Mouse (Mus musculus) neural tube, embryonic 12.5 days (tissue): ENCODE results near the gene Kcnk6. TPM values are rescaled to one million over a fixed set of nuclear protein-coding genes. Genes with fewer than 3 reads are reported as not detected.
"Not testable (repeated sequence)": the region's sequence is repeated elsewhere in the genome, so short reads cannot be mapped to it uniquely, and the experiment has no call there.

Source experiments
- ATAC-seq: fragments of 200-750 bp; cut with Nextera tagmentation; 2 replicates; pipeline ENCODE4 v1.8.0; 2017; ENCODE audit warnings: low read depth, mild to moderate bottlenecking, moderate TSS enrichment, moderate library complexity; ENCODE audit not compliant: low FRiP score
- H3K27ac ChIP-seq: fragments of 300-500 bp; sonication (generic); 2 replicates; pipeline ENCODE4 v1.5.1; 2016
- H3K27me3 ChIP-seq: fragments of 300-500 bp; sonication (generic); replicated peaks from 2 replicates; pipeline ENCODE4 v1.6.1; 2016; ENCODE audit warnings: mild to moderate bottlenecking
- H3K36me3 ChIP-seq: fragments of 300-500 bp; sonication (generic); 2 replicates; pipeline ENCODE4 v1.6.1; 2016; ENCODE audit warnings: mild to moderate bottlenecking
- H3K4me1 ChIP-seq: fragments of 300-500 bp; sonication (generic); 2 replicates; pipeline ENCODE4 v1.6.1; 2016
- H3K4me2 ChIP-seq: fragments of 300-500 bp; sonication (generic); replicated peaks from 2 replicates; pipeline ENCODE4 v1.6.1; 2016; ENCODE audit warnings: mild to moderate bottlenecking
- H3K4me3 ChIP-seq: fragments of 300-500 bp; sonication (generic); 2 replicates; pipeline ENCODE4 v1.5.1; 2016
- H3K9ac ChIP-seq: fragments of 300-500 bp; sonication (generic); 2 replicates; pipeline ENCODE4 v1.6.1; 2016; ENCODE audit warnings: mild to moderate bottlenecking
- H3K9me3 ChIP-seq: fragments of 300-500 bp; sonication (generic); 2 replicates; pipeline ENCODE4 v1.6.1; 2016; ENCODE audit warnings: mild to moderate bottlenecking
- WGBS: fragments of 180-500 bp; shearing (Covaris S2); methylation state at CpG from one replicate; pipeline ENCODE4 v1.1.7; 2016; 5-methylcytosine and 5-hydroxymethylcytosine counted together
- polyA plus RNA-seq: library from polyadenylated mRNA; unstranded; fragments of >200 nt; fragmentation: Nextera tagmentation; extraction: Ambion mirVana; gene quantifications from 2 replicates; pipeline ENCODE4 v1.2.1, GENCODE M21; 2016

The Kcnk6 gene
- polyA plus RNA-seq, 1 experiment from 2014 or later, result 0.39 TPM

DNA sequence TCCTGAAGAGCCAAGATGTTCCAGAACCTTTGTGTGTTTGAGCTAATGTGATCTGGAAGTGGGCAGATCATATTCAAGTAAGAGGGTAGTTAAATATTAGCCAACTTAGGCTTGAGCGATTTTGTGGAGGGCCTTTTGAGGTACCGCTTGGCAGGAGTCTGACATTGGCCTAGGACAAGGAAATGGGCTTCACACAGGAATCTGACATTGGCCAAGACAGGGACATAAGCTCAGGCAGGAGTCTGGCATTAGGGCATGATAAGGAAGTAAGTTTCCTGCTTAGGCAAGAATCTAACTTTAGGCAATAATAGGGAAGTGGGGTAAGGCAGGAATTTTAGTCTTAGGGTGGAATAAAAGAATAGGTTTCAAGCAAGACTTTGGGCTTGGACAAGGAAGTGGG is 18.1 kb downstream of the Kcnk6 start:
- Histone ChIP-seq H3K4me1 (0 out of 2 replicates have a peak, but pooled peaks cover 6% of the 10 kb centered on the region), H3K9me3 (no peaks in the 10 kb centered on the region), H3K9ac (no peak overlapping the region), H3K27ac (no peak overlapping the region), H3K4me2 (peak overlapping the region; percentile 56; the same call in 1 of the 2 replicates), H3K4me3 (no peak overlapping the region), H3K36me3 (no peaks in the 10 kb centered on the region), H3K27me3 (peaks cover 14% of the 10 kb centered on the region)
- ATAC-seq, result no peak
- WGBS, result 47% methylated on average over 2 of the region's 2 CpGs

DNA sequence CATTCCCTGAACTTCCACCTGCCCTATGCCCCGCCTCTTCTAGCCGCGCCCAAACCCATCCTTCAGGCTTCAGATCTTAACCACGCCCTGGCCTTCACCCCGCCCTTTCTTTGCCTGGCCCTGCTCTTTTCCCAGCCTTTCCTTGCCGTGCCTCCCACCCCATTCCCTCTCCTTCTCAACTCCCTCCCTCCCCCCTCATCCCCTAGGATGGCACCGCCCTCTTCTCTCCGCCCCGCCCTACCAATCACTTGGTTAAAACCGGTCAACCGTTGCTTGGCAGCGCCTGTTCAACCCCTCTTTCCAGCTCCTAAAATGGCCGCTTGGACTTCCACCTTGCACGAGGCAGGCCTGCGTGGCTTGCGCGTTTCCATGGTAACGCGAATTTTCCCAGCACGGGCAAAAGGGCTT is 18.6 kb downstream of the Kcnk6 start, which contains the start of gene Catsperg1:
TSS of gene Catsperg1 (minus strand) at position 361 of the 408 bp plus-strand sequence.
- ATAC-seq, result peak; percentile 76
- Histone ChIP-seq H3K4me3 (no peak within 1 kb of the TSS), H3K4me2 (peak within 1 kb of the TSS; percentile 56), H3K36me3 (no peaks in the 10 kb centered on the region), H3K4me1 (0 out of 2 replicates have a peak, but pooled peaks cover 6% of the 10 kb centered on the region), H3K27me3 (peaks cover 14% of the 10 kb centered on the region), H3K9ac (no peak within 1 kb of the TSS), H3K27ac (no peak within 1 kb of the TSS), H3K9me3 (no peaks in the 10 kb centered on the region)
- 2% methylated on average over 20 of the region's 20 CpGs for WGBS

DNA sequence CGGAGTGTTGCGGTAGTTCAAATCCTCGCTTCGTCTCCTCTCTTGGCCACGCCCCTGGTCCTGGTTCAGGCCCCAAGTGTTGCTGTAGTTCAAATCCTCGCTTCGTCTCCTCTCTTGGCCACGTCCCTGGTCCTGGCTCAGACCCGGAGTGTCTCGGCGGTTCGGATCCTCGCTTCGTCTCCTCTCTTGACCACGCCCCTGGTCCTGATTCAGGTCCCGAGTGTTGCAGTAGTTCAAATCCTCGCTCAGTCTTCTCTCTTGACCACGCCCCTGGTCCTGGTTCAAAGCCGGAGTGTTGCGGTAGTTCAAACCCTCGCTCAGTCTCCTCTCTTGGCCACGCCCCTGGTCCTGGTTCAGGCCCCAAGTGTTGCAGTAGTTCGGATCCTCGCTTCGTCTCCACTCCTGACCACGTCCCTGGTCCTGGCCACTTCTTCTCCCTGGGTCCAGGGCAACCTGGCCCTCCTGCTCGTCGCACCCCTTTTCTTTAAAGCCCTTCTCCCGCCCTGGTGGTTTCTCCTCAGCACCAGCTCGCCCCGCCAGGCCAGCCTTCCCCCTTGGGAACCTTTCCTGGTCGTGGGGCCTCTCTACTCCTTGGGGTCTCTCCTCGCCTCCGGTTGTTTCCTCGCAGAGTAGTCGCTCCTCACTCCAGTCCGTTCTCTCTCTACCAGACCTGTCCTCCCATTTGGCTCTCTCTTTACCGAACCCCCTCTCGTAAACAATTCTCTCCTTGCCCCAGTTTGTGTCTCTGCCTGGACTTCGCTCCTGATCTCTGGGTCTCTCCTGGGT is 19.3 kb downstream of the Kcnk6 start:
- 12% methylated on average over 40 of the region's 40 CpGs for WGBS
- H3K27ac ChIP-seq, H3K4me3 ChIP-seq, H3K9me3 ChIP-seq, H3K36me3 ChIP-seq, H3K9ac ChIP-seq, H3K4me1 ChIP-seq: not testable (repeated sequence)
- peak overlapping the region; percentile 56 for H3K4me2 ChIP-seq
- peak; percentile 11; the same call in 1 of the 2 replicates for ATAC-seq
- peaks cover 14% of the 10 kb centered on the region for H3K27me3 ChIP-seq

DNA sequence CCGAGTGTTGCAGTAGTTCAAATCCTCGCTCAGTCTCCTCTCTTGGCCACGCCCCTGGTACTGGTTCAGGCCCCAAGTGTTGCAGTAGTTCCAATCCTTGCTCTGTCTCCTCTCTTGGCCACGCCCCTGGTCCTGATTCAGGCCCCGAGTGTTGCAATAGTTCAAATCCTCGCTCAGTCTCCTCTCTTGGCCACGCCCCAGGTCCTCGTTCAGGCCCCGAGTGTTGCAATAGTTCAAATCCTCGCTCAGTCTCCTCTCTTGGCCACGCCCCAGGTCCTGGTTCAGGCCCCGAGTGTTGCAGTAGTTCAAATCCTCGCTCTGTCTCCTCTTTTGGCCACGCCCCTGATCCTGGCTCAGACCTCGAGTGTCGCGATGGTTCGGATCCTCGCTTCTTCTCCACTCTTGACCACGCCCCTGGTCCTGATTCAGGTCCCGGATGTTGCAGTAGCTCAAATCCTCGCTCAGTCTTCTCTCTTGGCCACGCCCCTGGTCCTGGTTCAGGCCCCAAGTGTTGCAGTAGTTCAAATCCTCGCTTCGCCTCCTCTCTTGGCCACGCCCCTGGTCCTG is 20.0 kb downstream of the Kcnk6 start:
- no peaks in the 10 kb centered on the region for H3K36me3 ChIP-seq
- 0 out of 2 replicates have a peak, but pooled peaks cover 6% of the 10 kb centered on the region for H3K4me1 ChIP-seq
- peak overlapping the region; percentile 56 for H3K4me2 ChIP-seq
- no peak overlapping the region for H3K4me3 ChIP-seq
- H3K9ac ChIP-seq, result no peak overlapping the region
- H3K9me3 ChIP-seq, result no peaks in the 10 kb centered on the region
- no peak overlapping the region for H3K27ac ChIP-seq
- H3K27me3 ChIP-seq, result peaks cover 14% of the 10 kb centered on the region
- no peak for ATAC-seq
- WGBS, result 9% methylated on average over 26 of the region's 26 CpGs

DNA sequence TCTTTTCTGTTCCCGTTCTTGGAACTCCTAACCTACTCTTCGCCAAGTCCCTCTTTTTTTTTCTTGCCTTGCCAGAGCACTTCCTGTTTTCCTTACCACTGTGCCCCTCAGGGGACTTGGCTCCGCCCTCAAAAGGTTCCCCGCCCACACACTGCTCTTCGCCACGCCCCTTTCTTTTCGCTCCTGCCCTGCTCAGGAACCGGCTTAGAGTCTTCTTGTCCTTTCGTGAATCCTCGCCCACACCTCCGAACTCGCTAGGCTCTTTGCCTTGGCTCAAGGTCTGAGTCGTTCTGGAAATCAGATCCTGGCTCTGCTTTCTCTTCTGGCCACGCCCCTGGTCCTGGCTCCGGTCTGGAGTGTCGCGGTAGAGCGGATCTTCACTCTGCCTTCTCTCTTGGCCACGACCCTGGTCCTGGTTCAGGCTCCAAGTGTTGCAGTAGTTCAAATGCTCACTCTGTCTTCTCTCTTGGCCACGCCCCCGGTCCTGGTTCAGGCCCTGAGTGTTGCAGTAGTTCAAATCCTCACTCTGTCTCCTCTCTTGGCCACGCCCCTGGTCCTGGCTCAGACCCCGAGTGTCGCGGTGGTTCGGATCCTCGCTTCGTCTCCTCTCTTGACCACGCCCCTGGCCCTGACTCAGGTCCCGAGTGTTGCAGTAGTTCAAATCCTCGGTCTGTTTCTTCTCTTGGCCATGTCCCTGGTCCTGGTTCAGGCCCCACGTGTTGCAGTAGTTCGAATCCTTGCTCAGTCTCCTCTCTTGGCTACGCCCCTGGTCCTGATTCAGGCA is 20.7 kb downstream of the Kcnk6 start:
- Histone ChIP-seq H3K4me3 (peak overlapping the region; percentile 26), H3K4me2 (peak overlapping the region; percentile 54), H3K27ac (no peak overlapping the region), H3K9ac (no peak overlapping the region), H3K9me3 (no peaks in the 10 kb centered on the region), H3K36me3 (no peaks in the 10 kb centered on the region), H3K27me3 (peaks cover 14% of the 10 kb centered on the region), H3K4me1 (0 out of 2 replicates have a peak, but pooled peaks cover 6% of the 10 kb centered on the region)
- no peak; the same call in 1 of the 2 replicates for ATAC-seq
- WGBS, result 5% methylated on average over 34 of the region's 34 CpGs

DNA sequence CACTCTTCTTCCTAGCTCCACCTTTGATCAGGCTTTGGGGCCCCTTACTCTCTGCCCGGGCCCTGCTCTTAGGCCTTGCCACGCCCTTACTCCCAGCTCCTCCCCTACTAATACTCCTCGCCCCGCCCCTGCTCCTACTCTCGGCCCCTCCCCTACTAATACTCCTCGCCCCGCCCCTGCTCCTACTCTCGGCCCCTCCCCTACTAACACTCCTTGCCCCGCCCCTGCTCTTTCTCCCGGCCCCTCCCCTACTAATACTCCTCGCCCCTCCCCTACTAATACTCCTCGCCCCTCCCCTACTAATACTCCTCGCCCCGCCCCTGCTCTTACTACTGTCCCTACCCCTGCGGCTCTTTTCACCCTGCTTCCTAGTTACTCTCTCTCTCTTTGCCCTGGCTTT is 21.3 kb downstream of the Kcnk6 start:
- 26% methylated on average over 15 of the region's 15 CpGs for WGBS
- not testable (repeated sequence) for H3K27ac ChIP-seq, H3K9ac ChIP-seq, H3K4me1 ChIP-seq, ATAC-seq, H3K36me3 ChIP-seq, H3K9me3 ChIP-seq
- H3K4me2 ChIP-seq, result peak overlapping the region; percentile 54
- peaks cover 14% of the 10 kb centered on the region for H3K27me3 ChIP-seq
- peak overlapping the region; percentile 26; the same call in 1 of the 2 replicates for H3K4me3 ChIP-seq

DNA sequence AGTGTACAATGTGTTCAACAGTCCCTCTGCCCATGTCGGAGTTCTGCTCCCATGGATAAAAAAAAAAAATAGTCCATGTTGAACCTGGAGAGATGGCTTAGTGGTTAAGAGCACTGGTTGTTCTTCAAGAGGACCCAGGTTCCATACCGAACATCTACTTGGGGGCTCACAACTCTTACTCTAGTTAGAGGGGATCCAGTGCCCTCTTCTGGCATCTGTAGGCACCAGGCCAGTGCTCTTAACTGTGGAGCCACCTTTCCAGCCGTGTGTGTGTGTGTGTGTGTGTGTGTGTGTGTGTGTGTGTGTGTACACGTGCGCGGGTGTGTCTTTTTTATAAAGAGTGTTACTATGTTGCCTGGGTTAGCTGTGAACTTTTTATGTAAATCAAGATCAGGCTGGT is 29.7 kb downstream of the Kcnk6 start:
- ATAC-seq, result no peak
- Histone ChIP-seq H3K4me3 (no peak overlapping the region), H3K27me3 (no peaks in the 10 kb centered on the region), H3K9ac (no peak overlapping the region), H3K27ac (no peak overlapping the region), H3K36me3 (no peaks in the 10 kb centered on the region), H3K9me3 (no peaks in the 10 kb centered on the region), H3K4me2 (no peak overlapping the region), H3K4me1 (no peaks in the 10 kb centered on the region)
- WGBS, result 87% methylated on average over 6 of the region's 6 CpGs

DNA sequence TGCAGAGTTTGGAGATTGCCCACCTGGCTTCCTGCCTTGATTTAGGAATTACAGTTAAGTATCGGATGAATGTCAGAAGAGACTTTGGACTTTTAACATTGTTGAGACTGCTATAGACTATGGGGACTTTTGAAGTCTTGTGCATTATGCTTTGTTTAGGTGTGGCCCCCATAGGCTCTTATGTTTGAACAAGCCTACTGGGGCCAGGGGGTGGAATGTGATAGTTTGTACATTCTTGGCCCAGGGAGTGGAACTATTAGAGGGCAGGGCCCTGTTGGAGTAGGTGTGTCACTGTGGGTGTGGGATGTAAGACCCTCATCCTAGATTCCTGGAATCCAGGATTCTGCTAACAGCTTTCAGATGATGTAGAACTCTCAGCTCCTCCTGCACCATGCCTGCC is 38.1 kb downstream of the Kcnk6 start:
- not testable (repeated sequence) for ATAC-seq, H3K36me3 ChIP-seq, H3K4me1 ChIP-seq, H3K27ac ChIP-seq, H3K4me3 ChIP-seq, H3K9me3 ChIP-seq, H3K27me3 ChIP-seq, H3K9ac ChIP-seq, H3K4me2 ChIP-seq
- 96% methylated on average over 1 of the region's 1 CpGs for WGBS

DNA sequence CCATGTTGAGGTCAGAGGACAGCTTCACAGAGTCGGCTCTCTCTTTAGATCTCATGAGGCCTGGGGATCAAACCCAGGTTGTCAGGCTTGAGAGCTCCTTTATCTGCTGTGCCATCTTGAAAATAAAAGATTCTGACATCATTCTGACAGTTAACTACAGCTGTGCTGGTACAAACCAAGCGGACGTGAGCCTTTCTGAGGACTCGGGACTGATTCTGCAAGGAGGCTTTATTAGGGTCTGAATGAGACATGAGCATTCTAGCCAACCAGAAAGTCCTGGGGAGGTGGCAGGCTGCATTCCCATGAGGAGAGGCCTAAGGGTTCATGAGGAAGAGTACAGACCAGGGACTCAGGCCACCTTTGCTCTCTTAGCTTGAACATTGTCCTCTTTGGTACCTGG is 51.0 kb downstream of the Kcnk6 start:
- peak overlapping the region; percentile 86; the same call in 1 of the 2 replicates for H3K4me2 ChIP-seq
- H3K27ac ChIP-seq, H3K9ac ChIP-seq, ATAC-seq, H3K4me3 ChIP-seq, H3K27me3 ChIP-seq, H3K36me3 ChIP-seq, H3K9me3 ChIP-seq: not testable (repeated sequence)
- WGBS, result 90% methylated on average over 4 of the region's 4 CpGs
- H3K4me1 ChIP-seq, result peaks cover 14% of the 10 kb centered on the region

DNA sequence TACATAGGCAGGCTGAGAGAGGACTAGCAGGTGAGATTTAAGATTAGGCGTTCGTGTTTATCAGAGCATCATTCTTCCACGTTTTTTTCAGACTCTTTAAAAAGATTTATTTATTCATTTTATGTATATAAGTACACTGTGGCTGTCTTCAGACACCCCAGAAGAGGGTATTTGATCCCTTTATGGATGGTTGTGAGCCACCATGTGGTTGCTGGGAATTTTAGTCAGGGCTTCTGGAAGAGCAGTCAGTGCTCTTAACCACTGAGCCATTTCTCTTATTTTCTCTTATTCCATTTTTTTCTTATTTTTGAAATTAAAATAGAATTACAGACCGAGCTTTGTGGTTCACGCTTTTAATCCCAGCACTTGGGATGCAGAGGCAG is 51.5 kb downstream of the Kcnk6 start:
- Histone ChIP-seq H3K4me1 (peaks cover 14% of the 10 kb centered on the region), H3K4me2 (peak overlapping the region; percentile 86), H3K27me3 (no peaks in the 10 kb centered on the region), H3K9me3 (no peaks in the 10 kb centered on the region), H3K36me3 (peaks cover 13% of the 10 kb centered on the region), H3K27ac (no peak overlapping the region), H3K9ac (no peak overlapping the region), H3K4me3 (peak overlapping the region; percentile 13)
- WGBS, result 45% methylated on average over 5 of the region's 5 CpGs
- peak; percentile 49 for ATAC-seq

DNA sequence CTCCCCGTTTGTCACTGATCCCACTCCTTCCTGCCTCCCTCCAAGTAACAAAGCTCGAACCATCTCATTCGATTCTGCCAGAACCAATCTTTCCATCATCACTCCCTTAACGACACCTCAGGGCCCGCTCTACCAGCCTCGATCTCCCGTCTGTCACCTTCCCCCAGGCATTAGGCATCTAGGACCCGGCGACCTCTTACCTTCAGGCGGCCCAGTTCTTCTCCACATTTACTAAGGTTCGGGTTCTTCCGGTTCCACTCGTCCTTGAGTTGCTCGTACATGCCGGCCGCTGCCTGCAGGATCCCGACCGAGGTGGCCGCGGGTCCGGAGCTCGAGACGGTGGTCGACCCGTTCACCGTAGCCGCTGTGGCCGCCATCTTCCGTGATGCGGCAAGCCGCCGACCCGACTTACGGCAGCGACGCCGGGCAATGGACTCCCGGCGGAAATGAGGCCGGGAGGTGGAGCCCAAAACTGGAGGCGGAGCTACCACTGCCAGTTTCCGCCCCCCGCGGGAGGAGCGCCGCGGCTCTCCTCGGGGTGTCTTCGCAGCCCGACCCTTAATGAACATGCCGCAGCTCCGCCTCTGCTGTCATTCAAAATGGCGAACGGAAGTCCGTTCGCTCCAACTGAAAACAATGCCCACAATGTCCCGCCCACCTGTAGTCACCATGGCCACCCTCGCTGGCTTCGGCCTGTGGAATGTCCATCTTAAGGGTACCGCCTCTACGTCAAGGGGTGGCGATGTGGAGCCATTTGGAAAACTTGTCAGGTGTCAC is 52.0 kb downstream of the Kcnk6 start, which contains the start of gene Psmd8:
TSS of gene Psmd8 (minus strand) at position 625 of the 777 bp plus-strand sequence.
- Histone ChIP-seq H3K27ac (peak within 1 kb of the TSS; percentile 5; the same call in 1 of the 2 replicates), H3K4me2 (peak within 1 kb of the TSS; percentile 86), H3K36me3 (peaks cover 19% of the 10 kb centered on the region), H3K27me3 (no peaks in the 10 kb centered on the region), H3K9ac (peak within 1 kb of the TSS; percentile 78), H3K9me3 (no peaks in the 10 kb centered on the region), H3K4me3 (peak within 1 kb of the TSS; percentile 64), H3K4me1 (peaks cover 14% of the 10 kb centered on the region)
- peak; percentile 93 for ATAC-seq
- under 1% methylated on average over 62 of the region's 62 CpGs for WGBS
